Mouse (Mus musculus): ENCODE measurements around the gene Dlgap1.

GRCm38 (mm10) chr17:70550793-70551192, 581.9 kb downstream of the Dlgap1 start:
- TF ChIP-seq GATA1 (IDR thresholded peaks at IDR 0.05; ENCODE audit: borderline replicate concordance, low read length) = no peak
- TF ChIP-seq FLI1 (IDR thresholded peaks at IDR 0.05; ENCODE audit: low read length) = no peak
